Mouse (Mus musculus): Measurements from ENCODE around the gene Hnrnpul1. TPM values are rescaled to one million over a fixed set of nuclear protein-coding genes. Genes with fewer than 3 reads are reported as not detected.

Gene Hnrnpul1
- total RNA-seq, 2 experiments from 2014 or later = 152 to 175 TPM

GRCm38 (mm10) chr7:25781321-25781936, 26.9 kb upstream of the Hnrnpul1 start:
- peak; percentile 22 for ATAC-seq (replicated peaks; ENCODE audit: poor library complexity, severe bottlenecking)

GRCm38 (mm10) chr7:25780753-25781152, 26.2 kb upstream of the Hnrnpul1 start:
- no peak for ATAC-seq (replicated peaks; ENCODE audit: poor library complexity, severe bottlenecking)

- no peak for ATAC-seq (replicated peaks; ENCODE audit: poor library complexity, severe bottlenecking)
Observed at GRCm38 (mm10) chr7:25780021-25780420, 25.5 kb upstream of the Hnrnpul1 start.

- ATAC-seq (replicated peaks; ENCODE audit: poor library complexity, severe bottlenecking) = no peak
Observed at GRCm38 (mm10) chr7:25768229-25768628, 13.7 kb upstream of the Hnrnpul1 start.

- no peak for ATAC-seq (replicated peaks; ENCODE audit: poor library complexity, severe bottlenecking)
Observed at GRCm38 (mm10) chr7:25766108-25766507, 11.6 kb upstream of the Hnrnpul1 start.

GRCm38 (mm10) chr7:25764221-25764620, 9.7 kb upstream of the Hnrnpul1 start:
- ATAC-seq (replicated peaks; ENCODE audit: poor library complexity, severe bottlenecking) = no peak

- ATAC-seq (replicated peaks; ENCODE audit: poor library complexity, severe bottlenecking) = no peak
Observed at GRCm38 (mm10) chr7:25763678-25764077, 9.1 kb upstream of the Hnrnpul1 start.

- no peak for ATAC-seq (replicated peaks; ENCODE audit: poor library complexity, severe bottlenecking)
Observed at GRCm38 (mm10) chr7:25761354-25761753, 6.8 kb upstream of the Hnrnpul1 start.

GRCm38 (mm10) chr7:25756011-25756410, 1.5 kb upstream of the Hnrnpul1 start:
- peak; percentile 73 for ATAC-seq (replicated peaks; ENCODE audit: poor library complexity, severe bottlenecking)

GRCm38 (mm10) chr7:25755468-25755833, 894 bp upstream of the Hnrnpul1 start:
- ATAC-seq (replicated peaks; ENCODE audit: poor library complexity, severe bottlenecking) = peak; percentile 32

- ATAC-seq (replicated peaks; ENCODE audit: poor library complexity, severe bottlenecking) = no peak
Observed at GRCm38 (mm10) chr7:25754439-25754737, 169 bp downstream of the Hnrnpul1 start.

GRCm38 (mm10) chr7:25753643-25754438, 716 bp downstream of the Hnrnpul1 start:
- no peak for ATAC-seq (replicated peaks; ENCODE audit: poor library complexity, severe bottlenecking)

GRCm38 (mm10) chr7:25753076-25753475, 1.5 kb downstream of the Hnrnpul1 start:
- ATAC-seq (replicated peaks; ENCODE audit: poor library complexity, severe bottlenecking) = no peak

GRCm38 (mm10) chr7:25746844-25747243, 7.7 kb downstream of the Hnrnpul1 start:
- no peak for ATAC-seq (replicated peaks; ENCODE audit: poor library complexity, severe bottlenecking)

- ATAC-seq (replicated peaks; ENCODE audit: poor library complexity, severe bottlenecking) = no peak
Observed at GRCm38 (mm10) chr7:25738277-25738676, 16.3 kb downstream of the Hnrnpul1 start.

GRCm38 (mm10) chr7:25736920-25737319, 17.6 kb downstream of the Hnrnpul1 start:
- ATAC-seq (replicated peaks; ENCODE audit: poor library complexity, severe bottlenecking) = peak; percentile 54; the same call in 1 of the 2 replicates

- no peak for ATAC-seq (replicated peaks; ENCODE audit: poor library complexity, severe bottlenecking)
Observed at GRCm38 (mm10) chr7:25734991-25735390, 19.6 kb downstream of the Hnrnpul1 start.

GRCm38 (mm10) chr7:25731294-25732055, 23.1 kb downstream of the Hnrnpul1 start:
- peak; percentile 54 for ATAC-seq (replicated peaks; ENCODE audit: poor library complexity, severe bottlenecking)

- no peak for ATAC-seq (replicated peaks; ENCODE audit: poor library complexity, severe bottlenecking)
Observed at GRCm38 (mm10) chr7:25729862-25730261, 24.7 kb downstream of the Hnrnpul1 start.

- ATAC-seq (replicated peaks; ENCODE audit: poor library complexity, severe bottlenecking) = peak; percentile 20; the same call in 1 of the 2 replicates
Observed at GRCm38 (mm10) chr7:25729396-25729795, 25.2 kb downstream of the Hnrnpul1 start.

- ATAC-seq (replicated peaks; ENCODE audit: poor library complexity, severe bottlenecking) = no peak
Observed at GRCm38 (mm10) chr7:25727800-25728199, 26.8 kb downstream of the Hnrnpul1 start.

Measured in granulocyte monocyte progenitor cell, adult 5-6 weeks (primary cell).